Mouse (Mus musculus) myocyte (in vitro differentiated cells): Measurements from ENCODE around the gene Tspan14.
A peak's percentile ranks its signal among the peaks of the same experiment; 100 is the strongest.

Experiments
- CEBPB ChIP-seq: IDR thresholded peaks from 2 replicates; pipeline ENCODE4 v1.6.1; 2011; ENCODE audit warnings: mild to moderate bottlenecking, moderate library complexity; ENCODE audit not compliant: poor library complexity, insufficient read depth, severe bottlenecking
- E2F4 ChIP-seq: IDR thresholded peaks from one replicate; pipeline ENCODE4 v1.6.1; 2011; ENCODE audit warnings: mild to moderate bottlenecking, control low read depth, moderate library complexity; ENCODE audit not compliant: insufficient read depth
- MAX ChIP-seq: IDR thresholded peaks from one replicate; pipeline ENCODE4 v1.6.1; 2011; ENCODE audit warnings: low read depth, mild to moderate bottlenecking, control low read depth
- MYOD1 ChIP-seq, 3 experiments: IDR thresholded peaks; one replicate each; pipeline ENCODE4 v1.6.1; 2011; ENCODE audit warnings: control low read depth in 2 of 3, low read depth in 2 of 3, mild to moderate bottlenecking in 2 of 3, moderate library complexity in 1 of 3; ENCODE audit not compliant: insufficient read length in 2 of 3, control insufficient read depth in 1 of 3
- MYOG ChIP-seq, 3 experiments: IDR thresholded peaks; one replicate each; pipeline ENCODE4 v1.6.1; 2011; ENCODE audit warnings: control low read depth in 2 of 3, low read depth in 2 of 3, mild to moderate bottlenecking in 2 of 3; ENCODE audit not compliant: insufficient read length in 2 of 3, control insufficient read depth in 1 of 3, insufficient read depth in 1 of 3
- POLR2A ChIP-seq: IDR thresholded peaks from one replicate; pipeline ENCODE4 v1.6.1; 2011; ENCODE audit warnings: low read depth, mild to moderate bottlenecking, control low read depth, moderate library complexity; ENCODE audit not compliant: insufficient read length
- POLR2AphosphoS2 ChIP-seq: IDR thresholded peaks from one replicate; pipeline ENCODE4 v1.6.1; 2011; ENCODE audit warnings: low read depth, control low read depth; ENCODE audit not compliant: insufficient read length
- REST ChIP-seq: IDR thresholded peaks from one replicate; pipeline ENCODE4 v1.6.1; 2011; ENCODE audit warnings: mild to moderate bottlenecking, control low read depth, moderate library complexity; ENCODE audit not compliant: insufficient read depth, insufficient read length
- SRF ChIP-seq: IDR thresholded peaks from one replicate; pipeline ENCODE4 v1.6.1; 2011; ENCODE audit warnings: low read depth; ENCODE audit not compliant: control insufficient read depth, insufficient read length
- TCF12 ChIP-seq: IDR thresholded peaks from one replicate; pipeline ENCODE4 v1.6.1; 2011; ENCODE audit warnings: mild to moderate bottlenecking, control low read depth; ENCODE audit not compliant: poor library complexity, insufficient read depth, severe bottlenecking
- TCF3 ChIP-seq: IDR thresholded peaks from one replicate; pipeline ENCODE4 v1.6.1; 2011; ENCODE audit warnings: low read depth, control low read depth; ENCODE audit not compliant: insufficient read length
- USF1 ChIP-seq: IDR thresholded peaks from one replicate; pipeline ENCODE4 v1.6.1; 2011; ENCODE audit warnings: low read depth, mild to moderate bottlenecking, control low read depth, moderate library complexity

- no peak for TF ChIP-seq POLR2A
- no peak for TF ChIP-seq USF1
- no peak for TF ChIP-seq TCF12
- TF ChIP-seq E2F4 = no peak
- peak; percentile 22 for TF ChIP-seq POLR2AphosphoS2
- TF ChIP-seq MYOG (IDR thresholded peaks at IDR 0.05; ENCODE audit: control insufficient read depth in 1 of 3, insufficient read depth in 1 of 3, insufficient read length in 2 of 3, low read depth in 2 of 3) = no peak
- TF ChIP-seq MAX = no peak
- TF ChIP-seq SRF = no peak
- TF ChIP-seq MYOD1 (IDR thresholded peaks at IDR 0.05; ENCODE audit: control insufficient read depth in 1 of 3, insufficient read length in 2 of 3, low read depth in 2 of 3) = no peak
- TF ChIP-seq REST = no peak
- TF ChIP-seq CEBPB = no peak
- no peak for TF ChIP-seq TCF3
Observed at GRCm38 (mm10) chr14:40895681-40896080, 70.9 kb downstream of the Tspan14 start.
